Mouse (Mus musculus) kidney, embryonic 16.5 days (tissue): Measurements from ENCODE around the gene Dmrtc1c2. TPM values are rescaled to one million over a fixed set of nuclear protein-coding genes. Genes with fewer than 3 reads are reported as not detected.
"Not testable (repeated sequence)": the region's sequence is repeated elsewhere in the genome, so short reads cannot be mapped to it uniquely, and the experiment has no call there.

Experiments
- ATAC-seq: fragments of 200-750 bp; cut with Nextera tagmentation; 2 replicates; pipeline ENCODE4 v1.8.0; 2017; ENCODE audit warnings: moderate TSS enrichment; ENCODE audit not compliant: low FRiP score, low TSS enrichment
- H3K27ac ChIP-seq: fragments of 300-500 bp; sonication (generic); 2 replicates; pipeline ENCODE4 v1.5.1; 2014; ENCODE audit warnings: low read length
- H3K27me3 ChIP-seq: fragments of 300-500 bp; sonication (generic); 2 replicates; pipeline ENCODE4 v1.6.1; 2014; ENCODE audit warnings: low read length, control low read depth, mixed read lengths; ENCODE audit not compliant: insufficient read depth
- H3K36me3 ChIP-seq: fragments of 300-500 bp; sonication (generic); 2 replicates; pipeline ENCODE4 v1.6.1; 2014; ENCODE audit warnings: low read length, control low read depth, mixed read lengths; ENCODE audit not compliant: insufficient read depth
- H3K4me1 ChIP-seq: fragments of 300-500 bp; sonication (generic); 2 replicates; pipeline ENCODE4 v1.6.1; 2014; ENCODE audit warnings: low read length, control low read depth, mixed read lengths; ENCODE audit not compliant: insufficient read depth
- H3K4me2 ChIP-seq: fragments of 300-500 bp; sonication (generic); replicated peaks from 2 replicates; pipeline ENCODE4 v1.6.1; 2014; ENCODE audit warnings: low read depth, low read length
- H3K4me3 ChIP-seq: fragments of 300-500 bp; sonication (generic); 2 replicates; pipeline ENCODE4 v1.5.1; 2014; ENCODE audit warnings: mild to moderate bottlenecking, low read length
- H3K9ac ChIP-seq: fragments of 300-500 bp; sonication (generic); replicated peaks from 2 replicates; pipeline ENCODE4 v1.6.1; 2014; ENCODE audit warnings: low read length
- H3K9me3 ChIP-seq: fragments of 300-500 bp; sonication (generic); 2 replicates; pipeline ENCODE4 v1.6.1; 2016; ENCODE audit warnings: low read length, control low read depth
- WGBS: fragments of 180-500 bp; shearing (Covaris S2); extraction: QIAGEN DNeasy Blood & Tissue Kit; methylation state at CpG from one replicate; pipeline ENCODE4 v1.1.7; 2014; 5-methylcytosine and 5-hydroxymethylcytosine counted together
- polyA plus RNA-seq: library from polyadenylated mRNA; unstranded; fragments of >200 nt; fragmentation: Nextera tagmentation; extraction: Ambion mirVana; gene quantifications from 2 replicates; pipeline ENCODE4 v1.2.1, GENCODE M21; 2015

The Dmrtc1c2 gene
- not detected in 2 replicates for polyA plus RNA-seq

GRCm38 (mm10) chrX:102854516-102854915, at the start of gene Dmrtc1c2:
Gene Dmrtc1c2 (minus strand): TSS chrX:102854616.
- H3K4me3 ChIP-seq, H3K27ac ChIP-seq, ATAC-seq, H3K9me3 ChIP-seq, H3K36me3 ChIP-seq, H3K4me2 ChIP-seq, H3K4me1 ChIP-seq, H3K9ac ChIP-seq, H3K27me3 ChIP-seq: not testable (repeated sequence)
- WGBS, result 84% methylated on average over 2 of the region's 13 CpGs

- no peak for ATAC-seq
- H3K9me3 ChIP-seq, result no peaks in the 10 kb centered on the region
- no peaks in the 10 kb centered on the region for H3K36me3 ChIP-seq
- no peak within 1 kb of the TSS for H3K27ac ChIP-seq
- no peak within 1 kb of the TSS for H3K4me3 ChIP-seq
- H3K4me1 ChIP-seq, result no peaks in the 10 kb centered on the region
- no peak within 1 kb of the TSS for H3K9ac ChIP-seq
- no peaks in the 10 kb centered on the region for H3K27me3 ChIP-seq
- H3K4me2 ChIP-seq, result no peak within 1 kb of the TSS
- WGBS, result 94% methylated on average over 6 of the region's 6 CpGs
These were observed 13.5 kb upstream of the Dmrtc1c2 start, which contains the start of gene 1700031F05Rik for GRCm38 (mm10) chrX:102867871-102868270. Gene 1700031F05Rik (minus strand): TSS chrX:102867971.

- 63% methylated on average over 4 of the region's 4 CpGs for WGBS
- no peak overlapping the region for H3K4me3 ChIP-seq
- H3K9ac ChIP-seq, result no peak overlapping the region
- no peaks in the 10 kb centered on the region for H3K9me3 ChIP-seq
- H3K4me2 ChIP-seq, result no peak overlapping the region
- no peak overlapping the region for H3K27ac ChIP-seq
- no peaks in the 10 kb centered on the region for H3K4me1 ChIP-seq
- ATAC-seq, result no peak
- H3K27me3 ChIP-seq, result peaks cover 6% of the 10 kb centered on the region
- no peaks in the 10 kb centered on the region for H3K36me3 ChIP-seq
These were observed 42.1 kb downstream of the Dmrtc1c2 start for GRCm38 (mm10) chrX:102812311-102812710.

GRCm38 (mm10) chrX:102802663-102803062, 51.8 kb downstream of the Dmrtc1c2 start, which contains the start of gene Dmrtc1c1:
Gene Dmrtc1c1 (plus strand): TSS chrX:102802963.
- ATAC-seq, H3K4me1 ChIP-seq, H3K9ac ChIP-seq, H3K27me3 ChIP-seq, H3K4me3 ChIP-seq, H3K4me2 ChIP-seq, H3K36me3 ChIP-seq, H3K27ac ChIP-seq, H3K9me3 ChIP-seq: not testable (repeated sequence)
- WGBS, result 100% methylated on average over 3 of the region's 14 CpGs

Other genes starting within 250 kb of the Dmrtc1c2 start
- 7.6 and 9.6 TPM in 2 replicates for gene Phka1, start 210.4 kb downstream of the Dmrtc1c2 start, polyA plus RNA-seq
- not detected in 2 replicates for gene Gm3880, start 167.6 kb downstream of the Dmrtc1c2 start, polyA plus RNA-seq
- gene Gm9112, start 147.0 kb downstream of the Dmrtc1c2 start, polyA plus RNA-seq, result not detected in 2 replicates
- not detected in 2 replicates for gene Dmrtc1b, start 146.8 kb downstream of the Dmrtc1c2 start, polyA plus RNA-seq
- not detected in 2 replicates for gene Dmrtc1c1, start 51.7 kb downstream of the Dmrtc1c2 start, polyA plus RNA-seq
- gene 1700031F05Rik, start 13.4 kb upstream of the Dmrtc1c2 start, polyA plus RNA-seq, result not detected in 2 replicates
- 1.3 and 1.5 TPM in 2 replicates for gene Dmrtc1a, start 54.1 kb upstream of the Dmrtc1c2 start, polyA plus RNA-seq
- not detected in 2 replicates for gene 1700011M02Rik, start 54.3 kb upstream of the Dmrtc1c2 start, polyA plus RNA-seq
- gene 1700018G05Rik, start 73.8 kb upstream of the Dmrtc1c2 start, polyA plus RNA-seq, result not detected in 2 replicates